Mouse (Mus musculus) kidney, adult 8-10 months (tissue): ENCODE measurements at regions not wholly inside any gene's neighbourhood (a gene's known extent, or its start where the extent isn't known, plus 50 kb on each side); places are given as distances from the start of the nearest gene placed in this dataset.

ENCODE experiments used
- DNase-seq, 2 experiments: peaks; one replicate each; pipeline ENCODE4 v3.0.0; 2022

GRCm38 (mm10) chr15:5414401-5414800, 170.4 kb upstream of the Ptger4 start:
- no peak for DNase-seq

- no peak for DNase-seq
Measured at GRCm38 (mm10) chr15:5416031-5416430, 172.0 kb upstream of the Ptger4 start.

GRCm38 (mm10) chr15:5426641-5427040, 182.7 kb upstream of the Ptger4 start:
- no peak for DNase-seq

- no peak for DNase-seq
Measured at GRCm38 (mm10) chr15:5427319-5428048, 183.5 kb upstream of the Ptger4 start.

- DNase-seq: no peak
Measured at GRCm38 (mm10) chr15:5432018-5432417, 188.0 kb upstream of the Ptger4 start.

- DNase-seq: no peak
Measured at GRCm38 (mm10) chr15:5437020-5437419, 193.0 kb upstream of the Ptger4 start.

GRCm38 (mm10) chr15:5446040-5446755, 202.2 kb upstream of the Ptger4 start:
- no peak for DNase-seq

GRCm38 (mm10) chr15:5446756-5447314, 202.8 kb upstream of the Ptger4 start:
- no peak for DNase-seq

GRCm38 (mm10) chr15:5447707-5448496, 203.9 kb upstream of the Ptger4 start:
- no peak for DNase-seq

- no peak for DNase-seq
Measured at GRCm38 (mm10) chr15:5459083-5459482, 215.1 kb upstream of the Ptger4 start.

GRCm38 (mm10) chr15:5459580-5459979, 215.6 kb upstream of the Ptger4 start:
- DNase-seq: no peak

GRCm38 (mm10) chr15:5462651-5463050, 218.7 kb upstream of the Ptger4 start:
- DNase-seq: no peak

- no peak for DNase-seq
Measured at GRCm38 (mm10) chr15:5464732-5465131, 220.7 kb upstream of the Ptger4 start.

- DNase-seq: no peak
Measured at GRCm38 (mm10) chr15:5468535-5469073, 224.6 kb upstream of the Ptger4 start.

- DNase-seq: no peak
Measured at GRCm38 (mm10) chr15:5475389-5475995, 231.5 kb upstream of the Ptger4 start.

GRCm38 (mm10) chr15:5493286-5493685, 249.3 kb upstream of the Ptger4 start:
- no peak for DNase-seq

- DNase-seq: no peak
Measured at GRCm38 (mm10) chr15:5495187-5495849, 251.3 kb upstream of the Ptger4 start.

- DNase-seq: no peak
Measured at GRCm38 (mm10) chr15:5495954-5496353, 252.0 kb upstream of the Ptger4 start.

- no peak for DNase-seq
Measured at GRCm38 (mm10) chr15:5504502-5504901, 260.5 kb upstream of the Ptger4 start.

- DNase-seq: no peak
Measured at GRCm38 (mm10) chr15:5506848-5507544, 263.0 kb upstream of the Ptger4 start.

- DNase-seq: no peak
Measured at GRCm38 (mm10) chr15:5507545-5507913, 263.5 kb upstream of the Ptger4 start.
